Mouse (Mus musculus): ENCODE results near the gene Acap2.

Acap2 gene

GRCm38 (mm10) chr16:31167934-31168333 lies 33.1 kb downstream of the Acap2 start:
- no peak for DNase-seq (ENCODE audit: low read depth)

- DNase-seq (ENCODE audit: low read depth): no peak
Observed at GRCm38 (mm10) chr16:31167017-31167887, 33.8 kb downstream of the Acap2 start.

GRCm38 (mm10) chr16:31165907-31166306 lies 35.1 kb downstream of the Acap2 start:
- DNase-seq (ENCODE audit: low read depth): no peak

- DNase-seq (ENCODE audit: low read depth): no peak
Observed at GRCm38 (mm10) chr16:31165467-31165866, 35.6 kb downstream of the Acap2 start.

GRCm38 (mm10) chr16:31164125-31164524 lies 36.9 kb downstream of the Acap2 start:
- DNase-seq (ENCODE audit: low read depth): no peak

- DNase-seq (ENCODE audit: low read depth): no peak
Observed at GRCm38 (mm10) chr16:31160486-31160885, 40.6 kb downstream of the Acap2 start.

- no peak for DNase-seq (ENCODE audit: low read depth)
Observed at GRCm38 (mm10) chr16:31159491-31159890, 41.6 kb downstream of the Acap2 start.

GRCm38 (mm10) chr16:31149841-31150240 lies 51.2 kb downstream of the Acap2 start:
- DNase-seq (ENCODE audit: low read depth): no peak

GRCm38 (mm10) chr16:31148891-31149290 lies 52.2 kb downstream of the Acap2 start:
- DNase-seq (ENCODE audit: low read depth): no peak

- DNase-seq (ENCODE audit: low read depth): no peak
Observed at GRCm38 (mm10) chr16:31147766-31148165, 53.3 kb downstream of the Acap2 start.

- DNase-seq (ENCODE audit: low read depth): peak; percentile 17
Observed at GRCm38 (mm10) chr16:31141916-31142315, 59.1 kb downstream of the Acap2 start.

- no peak for DNase-seq (ENCODE audit: low read depth)
Observed at GRCm38 (mm10) chr16:31136616-31137253, 64.3 kb downstream of the Acap2 start.

GRCm38 (mm10) chr16:31135519-31135918 lies 65.5 kb downstream of the Acap2 start:
- no peak for DNase-seq (ENCODE audit: low read depth)

- DNase-seq (ENCODE audit: low read depth): no peak
Observed at GRCm38 (mm10) chr16:31131531-31131930, 69.5 kb downstream of the Acap2 start.

GRCm38 (mm10) chr16:31128116-31128515 lies 72.9 kb downstream of the Acap2 start:
- no peak for DNase-seq (ENCODE audit: low read depth)

GRCm38 (mm10) chr16:31124991-31125390 lies 76.1 kb downstream of the Acap2 start:
- DNase-seq (ENCODE audit: low read depth): no peak

- no peak for DNase-seq (ENCODE audit: low read depth)
Observed at GRCm38 (mm10) chr16:31121612-31122011, 79.4 kb downstream of the Acap2 start.

GRCm38 (mm10) chr16:31113596-31113995 lies 87.4 kb downstream of the Acap2 start:
- DNase-seq (ENCODE audit: low read depth): no peak

- DNase-seq (ENCODE audit: low read depth): no peak
Observed at GRCm38 (mm10) chr16:31101352-31101751, 99.7 kb downstream of the Acap2 start.

GRCm38 (mm10) chr16:31099906-31100305 lies 101.1 kb downstream of the Acap2 start:
- DNase-seq (ENCODE audit: low read depth): no peak

GRCm38 (mm10) chr16:31094036-31094435 lies 107.0 kb downstream of the Acap2 start:
- DNase-seq (ENCODE audit: low read depth): no peak

- DNase-seq (ENCODE audit: low read depth): no peak
Observed at GRCm38 (mm10) chr16:31093186-31093585, 107.9 kb downstream of the Acap2 start.

- DNase-seq (ENCODE audit: low read depth): no peak
Observed at GRCm38 (mm10) chr16:31081891-31082290, 119.2 kb downstream of the Acap2 start.
